Mouse (Mus musculus) testis, adult 2 months (tissue): Measurements from ENCODE around the gene Clec16a.

Experiments used
- CTCF ChIP-seq: fragments of 200-500 bp; IDR thresholded peaks from 2 replicates; pipeline ENCODE4 v1.5.1; 2012; ENCODE audit warnings: low read depth, mild to moderate bottlenecking, inconsistent platforms, low read length, moderate library complexity; ENCODE audit not compliant: control insufficient read depth, insufficient read depth, insufficient replicate concordance
- POLR2A ChIP-seq: fragments of 200-500 bp; IDR thresholded peaks from 2 replicates; pipeline ENCODE4 v1.6.1; 2012; ENCODE audit warnings: low read depth, mild to moderate bottlenecking, inconsistent platforms, low read length, moderate library complexity; ENCODE audit not compliant: control insufficient read depth

DNA sequence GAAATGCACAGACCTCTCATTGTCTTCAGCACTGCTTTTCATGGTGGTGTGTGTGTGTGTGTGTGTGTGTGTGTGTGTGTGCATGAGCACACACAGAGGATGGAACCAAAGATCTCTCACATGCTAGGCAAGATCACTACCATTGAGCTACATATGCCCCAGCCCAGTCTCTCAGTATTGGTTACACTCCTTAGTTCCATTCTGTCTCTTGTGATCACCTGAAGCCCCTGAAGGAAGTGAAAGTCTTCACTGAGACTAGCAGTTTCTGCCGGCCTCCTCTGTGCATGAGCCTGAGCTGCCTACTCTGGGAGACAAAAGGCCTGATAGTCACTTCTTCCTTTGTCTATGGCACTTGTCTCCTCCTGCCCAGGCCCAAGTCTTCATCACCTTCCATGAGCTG, 46.0 kb upstream of the Clec16a start:
- TF ChIP-seq CTCF (no peak), POLR2A (no peak)
